ENCODE assay signal across 9 mouse cellular contexts in genomic region chr19:53106952-53107351, GRCm38 (mm10). TPM values are rescaled to one million over a fixed set of nuclear protein-coding genes. Genes with fewer than 3 reads are reported as not detected.
DNase-seq lines count a peak whose midpoint lies in the region; ATAC-seq and TF ChIP-seq lines count a peak whose summit lies in the region.
"Had no signal": no experiment of that assay in that cellular context is flagged by ENCODE, and none has a peak within 500 bp of the region (broad histone marks: within the 10 kb centered on the region; RNA-seq: fewer than 3 reads in every experiment).

No protein-coding gene starts in this region.

- ATAC-seq in kidney, postnatal 0 days (replicated peaks; ENCODE audit: low FRiP score, low read depth): no peak
- no peak for ATAC-seq in lung, postnatal 0 days
- ATAC-seq in midbrain, embryonic 13.5 days: no peak

- H3K27me3 ChIP-seq in kidney, postnatal 0 days (ENCODE audit: insufficient read depth, low read length): no peaks in the 10 kb centered on the region
- H3K27me3 ChIP-seq in lung, postnatal 0 days (replicated peaks; ENCODE audit: insufficient read depth, low read length): no peaks in the 10 kb centered on the region
- no peaks in the 10 kb centered on the region for H3K27me3 ChIP-seq in midbrain, embryonic 13.5 days
- H3K27me3 ChIP-seq: stomach, embryonic 15.5 days had no signal

- TF ChIP-seq EP300 in lung, postnatal 0 days (IDR thresholded peaks at IDR 0.05): no peak

- H3K27ac ChIP-seq in kidney, postnatal 0 days: no peak overlapping the region
- H3K27ac ChIP-seq in lung, postnatal 0 days (ENCODE audit: low read length): no peak overlapping the region
- no peak overlapping the region for H3K27ac ChIP-seq in midbrain, embryonic 13.5 days
- H3K27ac ChIP-seq: stomach, embryonic 15.5 days had no signal

- H3K36me3 ChIP-seq in kidney, postnatal 0 days (ENCODE audit: insufficient read depth, low read length): no peaks in the 10 kb centered on the region
- H3K36me3 ChIP-seq in lung, postnatal 0 days (ENCODE audit: insufficient read depth, low read length): no peaks in the 10 kb centered on the region
- H3K36me3 ChIP-seq in midbrain, embryonic 13.5 days: no peaks in the 10 kb centered on the region
- H3K36me3 ChIP-seq: stomach, embryonic 15.5 days had no signal

- no peaks in the 10 kb centered on the region for H3K9me3 ChIP-seq in kidney, postnatal 0 days (replicated peaks; ENCODE audit: low read length)
- H3K9me3 ChIP-seq in lung, postnatal 0 days (ENCODE audit: low read length): no peaks in the 10 kb centered on the region
- no peaks in the 10 kb centered on the region for H3K9me3 ChIP-seq in midbrain, embryonic 13.5 days
- H3K9me3 ChIP-seq: stomach, embryonic 15.5 days had no signal

- peak; percentile 46 for DNase-seq in kidney, postnatal 0 days (ENCODE audit: low spot score)
- DNase-seq in kidney, adult 8-10 months: no peak
- DNase-seq in CD4-positive helper T cell, adult 2 months (ENCODE audit: low read depth, low spot score): peak; percentile 15
- peak; percentile 29 for DNase-seq in T-cell, adult 2 months (ENCODE audit: low spot score)
- peak; percentile 50 for DNase-seq in lung, postnatal 0 days (ENCODE audit: low spot score)
- DNase-seq in cerebellum, adult 9-11 months: no peak
- DNase-seq in cerebellum, adult 11 months: no peak

- peak; percentile 46 for TF ChIP-seq CTCF in kidney, postnatal 0 days (IDR thresholded peaks at IDR 0.05; ENCODE audit: low read depth)
- TF ChIP-seq CTCF in lung, postnatal 0 days (IDR thresholded peaks at IDR 0.05): peak; percentile 51

- WGBS in kidney, postnatal 0 days: 77% methylated on average over 7 of the region's 7 CpGs
- 67% methylated on average over 7 of the region's 7 CpGs for WGBS in lung, postnatal 0 days
- WGBS in midbrain, embryonic 13.5 days: 87% methylated on average over 7 of the region's 7 CpGs

- H3K9ac ChIP-seq in kidney, postnatal 0 days (ENCODE audit: low read depth, low read length): no peak overlapping the region
- no peak overlapping the region for H3K9ac ChIP-seq in lung, postnatal 0 days (replicated peaks; ENCODE audit: low read depth)
- no peak overlapping the region for H3K9ac ChIP-seq in midbrain, embryonic 13.5 days (replicated peaks)
- H3K9ac ChIP-seq: stomach, embryonic 15.5 days had no signal

- H3K4me2 ChIP-seq in kidney, postnatal 0 days (ENCODE audit: low read length): no peak overlapping the region
- no peak overlapping the region for H3K4me2 ChIP-seq in lung, postnatal 0 days (replicated peaks; ENCODE audit: low read depth, low read length)
- no peak overlapping the region for H3K4me2 ChIP-seq in midbrain, embryonic 13.5 days (replicated peaks)
- H3K4me2 ChIP-seq: stomach, embryonic 15.5 days had no signal

- H3K4me1 ChIP-seq in kidney, postnatal 0 days (replicated peaks; ENCODE audit: insufficient read depth, low read length): no peaks in the 10 kb centered on the region
- peaks cover 8% of the 10 kb centered on the region; the same call in 1 of the 2 replicates for H3K4me1 ChIP-seq in lung, postnatal 0 days (ENCODE audit: insufficient read depth, low read depth, low read length)
- H3K4me1 ChIP-seq in midbrain, embryonic 13.5 days (replicated peaks): peaks cover 5% of the 10 kb centered on the region; the same call in 1 of the 2 replicates

- H3K4me3 ChIP-seq in kidney, postnatal 0 days (replicated peaks; ENCODE audit: low read depth, low read length): no peak overlapping the region
- no peak overlapping the region for H3K4me3 ChIP-seq in lung, postnatal 0 days (ENCODE audit: low read depth, low read length)
- no peak overlapping the region for H3K4me3 ChIP-seq in midbrain, embryonic 13.5 days (replicated peaks)
- H3K4me3 ChIP-seq: stomach, embryonic 15.5 days had no signal

RNA-seq across cellular contexts. Expression of gene Add3, which starts 33.3 kb away (rescaled TPM):
- 66.5 and 72.9 TPM in 2 replicates for polyA plus RNA-seq in kidney, postnatal 0 days (2015; fragmentation: Nextera tagmentation; extraction: Ambion mirVana)
- 92.9 and 100 TPM in 2 replicates for polyA plus RNA-seq in lung, postnatal 0 days (2015; fragmentation: Nextera tagmentation; extraction: Ambion mirVana)
- 25.1 and 27.1 TPM in 2 replicates for polyA plus RNA-seq in midbrain, embryonic 13.5 days (2015; fragmentation: Nextera tagmentation; extraction: Ambion mirVana)

Comparison
In these comparisons a context has a peak if more than half of its experiments do, and no peak if none do; other contexts are left out.
1. DNase-seq: peak in kidney, postnatal 0 days (single experiment), CD4-positive helper T cell, adult 2 months (single experiment), T-cell, adult 2 months (single experiment) and lung, postnatal 0 days (single experiment); none in kidney, adult 8-10 months (0 of 2), cerebellum, adult 9-11 months (single experiment) and cerebellum, adult 11 months (single experiment).